Mouse (Mus musculus) neutrophil, adult 5-6 weeks (primary cell): ENCODE data around the gene Gabrg2. TPM values are rescaled to one million over a fixed set of nuclear protein-coding genes. Genes with fewer than 3 reads are reported as not detected.

ENCODE experiments used
- ATAC-seq: fragments of 151-379, 151-347 bp; 2 replicates; pipeline ENCODE4 v1.8.0; 2017; ENCODE audit warnings: mild to moderate bottlenecking, moderate TSS enrichment; ENCODE audit not compliant: insufficient number of reproducible peaks, poor library complexity, low FRiP score, severe bottlenecking; ENCODE audit errors: extremely low read depth
- total RNA-seq: library from RNA; stranded (forward); fragments of 200-1000 nt; gene quantifications from 2 replicates; pipeline ENCODE4 v1.2.3, GENCODE M21; 2017

Gabrg2 gene
- not detected in 2 replicates for total RNA-seq

GRCm38 (mm10) chr11:42000190-42001098 lies at the start of gene Gabrg2:
Gabrg2 (minus strand) TSS chr11:42000857.
- no peak for ATAC-seq

GRCm38 (mm10) chr11:42048201-42048600 lies 47.5 kb upstream of the Gabrg2 start:
- no peak for ATAC-seq

GRCm38 (mm10) chr11:41999468-41999881 lies 1.2 kb downstream of the Gabrg2 start:
- no peak for ATAC-seq

GRCm38 (mm10) chr11:41980152-41980551 lies 20.5 kb downstream of the Gabrg2 start:
- ATAC-seq = no peak

- ATAC-seq = no peak
Observed at GRCm38 (mm10) chr11:41968595-41968994, 32.1 kb downstream of the Gabrg2 start.

- ATAC-seq = no peak
Observed at GRCm38 (mm10) chr11:41962706-41963105, 38.0 kb downstream of the Gabrg2 start.

GRCm38 (mm10) chr11:41953550-41953949 lies 47.1 kb downstream of the Gabrg2 start:
- ATAC-seq = no peak

GRCm38 (mm10) chr11:41951898-41952297 lies 48.8 kb downstream of the Gabrg2 start:
- no peak for ATAC-seq

- no peak for ATAC-seq
Observed at GRCm38 (mm10) chr11:41945471-41945870, 55.2 kb downstream of the Gabrg2 start.

GRCm38 (mm10) chr11:41937979-41938378 lies 62.7 kb downstream of the Gabrg2 start:
- ATAC-seq = no peak

- no peak for ATAC-seq
Observed at GRCm38 (mm10) chr11:41918864-41919263, 81.8 kb downstream of the Gabrg2 start.

GRCm38 (mm10) chr11:41914066-41914465 lies 86.6 kb downstream of the Gabrg2 start:
- ATAC-seq = no peak

GRCm38 (mm10) chr11:41903661-41904060 lies 97.0 kb downstream of the Gabrg2 start:
- ATAC-seq = no peak

Other genes with a start within 250 kb of the Gabrg2 start
- gene Gabra1, start 182.1 kb upstream of the Gabrg2 start, total RNA-seq = 0.37 TPM in 1 of 2 replicates, not detected in the other